Mouse (Mus musculus): ENCODE data around the gene Gm20683. TPM values are rescaled to one million over a fixed set of nuclear protein-coding genes. Genes with fewer than 3 reads are reported as not detected.

Gm20683 gene
- total and polyA plus RNA-seq, 3 experiments, result 4.9 to 6.8 TPM; not detected in 1

DNA sequence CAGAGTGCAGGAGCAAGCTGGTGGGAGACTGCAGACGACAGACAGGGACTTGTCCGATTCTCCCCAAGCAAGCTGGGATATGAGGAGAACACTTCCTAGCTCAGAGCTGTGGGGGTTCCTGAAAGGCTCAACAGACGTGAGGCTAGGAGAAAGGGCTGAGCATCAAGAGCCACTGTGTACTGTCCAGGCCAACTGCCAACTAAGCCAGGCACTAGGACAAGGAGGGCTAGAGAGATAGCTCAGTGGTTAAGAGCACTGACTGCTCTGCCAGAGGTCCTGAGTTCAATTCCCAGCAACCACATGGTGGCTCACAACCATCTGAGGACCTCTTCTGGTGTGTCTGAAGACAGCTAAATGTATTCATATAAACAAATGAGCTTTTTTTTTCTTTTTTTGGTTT is 946 bp upstream of the Gm20683 start:
- Histone ChIP-seq H3K9ac (ENCODE audit: control insufficient read depth, low read depth, low read length, poor library complexity, severe bottlenecking) (no peak overlapping the region), H3K4me1 (ENCODE audit: control insufficient read depth in 1 of 2, insufficient read depth in 2 of 2, low read length in 2 of 2) (peaks cover 3 to 15% of the 10 kb centered on the region in 2 experiments; a peak in 3 of 4 replicates), H3K36me3 (ENCODE audit: control insufficient read depth in 1 of 2, insufficient read depth in 2 of 2, low read length in 2 of 2) (peaks cover 0 to 3% of the 10 kb centered on the region in 2 experiments; a peak in 2 of 4 replicates), H3K27me3 (ENCODE audit: control insufficient read depth in 1 of 2, insufficient read depth in 2 of 2, low read length in 2 of 2) (no peaks in the 10 kb centered on the region), H3K79me2 (ENCODE audit: control insufficient read depth, insufficient read depth, low read length, poor library complexity) (peaks cover 11% of the 10 kb centered on the region), H3K4me3 (ENCODE audit: control insufficient read depth in 1 of 2, insufficient read depth in 1 of 2, low read depth in 2 of 2, low read length in 2 of 2) (no peak overlapping the region), H3K9me3 (replicated peaks; ENCODE audit: insufficient read depth, low read length) (no peaks in the 10 kb centered on the region), H3K27ac (ENCODE audit: control insufficient read depth, low read depth, low read length) (no peak overlapping the region)
- TF ChIP-seq RAD21 (IDR thresholded peaks at IDR 0.05; ENCODE audit: low read depth, low read length), result no peak
- TF ChIP-seq TBP (IDR thresholded peaks at IDR 0.05; ENCODE audit: low read depth, low read length), result peak; percentile 98
- 0 out of 2 replicates have a peak, but pooled peaks have one; percentile 21 for TF ChIP-seq TAL1 (IDR thresholded peaks at IDR 0.05; ENCODE audit: low read length)
- peak; percentile 40 for DNase-seq (ENCODE audit: low read depth, low spot score)

DNA sequence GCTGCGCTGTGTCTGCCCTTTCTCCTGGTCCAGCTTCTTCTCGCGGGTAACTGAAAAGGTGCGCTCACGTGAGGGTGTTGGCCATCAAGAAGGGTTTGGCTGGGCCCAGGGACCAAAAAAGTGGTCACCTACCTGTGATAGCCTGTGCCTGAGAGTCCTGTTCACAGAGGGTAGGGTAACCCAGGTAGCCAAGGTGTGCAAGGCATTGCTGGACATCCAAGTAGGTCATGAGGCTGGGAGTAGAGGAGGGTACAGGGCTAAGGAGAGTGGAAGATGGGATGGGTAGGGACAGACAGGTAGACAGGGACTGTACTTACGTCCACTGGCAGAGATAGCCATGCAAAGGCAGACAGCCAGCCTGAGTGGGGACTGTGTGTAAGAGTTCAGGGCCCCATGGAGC is 1.0 kb downstream of the Gm20683 start:
- H3K36me3 ChIP-seq (ENCODE audit: control insufficient read depth in 1 of 2, insufficient read depth in 2 of 2, low read length in 2 of 2), result peaks cover 0 to 3% of the 10 kb centered on the region in 2 experiments; a peak in 2 of 4 replicates
- no peak for DNase-seq (ENCODE audit: low read depth, low spot score)
- no peaks in the 10 kb centered on the region for H3K27me3 ChIP-seq (ENCODE audit: control insufficient read depth in 1 of 2, insufficient read depth in 2 of 2, low read length in 2 of 2)
- no peak overlapping the region for H3K27ac ChIP-seq (ENCODE audit: control insufficient read depth, low read depth, low read length)
- peaks cover 11% of the 10 kb centered on the region for H3K79me2 ChIP-seq (ENCODE audit: control insufficient read depth, insufficient read depth, low read length, poor library complexity)
- TF ChIP-seq KAT2A (conservative IDR thresholded peaks at IDR 0.05; ENCODE audit: low read depth, low read length), result no peak
- TF ChIP-seq ZMIZ1 (IDR thresholded peaks at IDR 0.05; ENCODE audit: low read depth, low read length), result no peak
- TF ChIP-seq GABPA (IDR thresholded peaks at IDR 0.05; ENCODE audit: low read depth, low read length), result no peak
- no peak for TF ChIP-seq ZNF384 (IDR thresholded peaks at IDR 0.05; ENCODE audit: low read depth, low read length)
- TF ChIP-seq ETS1 (IDR thresholded peaks at IDR 0.05; ENCODE audit: low read depth, low read length), result no peak
- no peak for TF ChIP-seq POLR2A (IDR thresholded peaks at IDR 0.05; ENCODE audit: control insufficient read depth in 1 of 2, insufficient read depth in 1 of 2, low read depth in 1 of 2, low read length in 2 of 2, poor library complexity in 1 of 2)
- TF ChIP-seq E2F4 (IDR thresholded peaks at IDR 0.05; ENCODE audit: borderline replicate concordance, low read depth, low read length), result no peak
- no peak for TF ChIP-seq TCF12 (IDR thresholded peaks at IDR 0.05; ENCODE audit: low read depth, low read length)
- no peak for TF ChIP-seq UBTF (IDR thresholded peaks at IDR 0.05; ENCODE audit: borderline replicate concordance, insufficient read depth, low read depth, low read length)
- TF ChIP-seq SMC3 (IDR thresholded peaks at IDR 0.05; ENCODE audit: low read depth, low read length), result no peak
- no peak for TF ChIP-seq JUND (IDR thresholded peaks at IDR 0.05; ENCODE audit: low read depth, low read length)
- TF ChIP-seq CHD1 (IDR thresholded peaks at IDR 0.05; ENCODE audit: low read depth, low read length), result no peak
- no peak for TF ChIP-seq MYB (IDR thresholded peaks at IDR 0.05; ENCODE audit: low read depth, low read length)
- TF ChIP-seq CHD2 (IDR thresholded peaks at IDR 0.05; ENCODE audit: low read length), result no peak
- TF ChIP-seq NELFE (IDR thresholded peaks at IDR 0.05; ENCODE audit: low read depth, low read length), result no peak
- no peak for TF ChIP-seq ELF1 (IDR thresholded peaks at IDR 0.05; ENCODE audit: low read depth, low read length)
- no peak overlapping the region for H3K4me3 ChIP-seq (ENCODE audit: control insufficient read depth in 1 of 2, insufficient read depth in 1 of 2, low read depth in 2 of 2, low read length in 2 of 2)
- H3K9ac ChIP-seq (ENCODE audit: control insufficient read depth, low read depth, low read length, poor library complexity, severe bottlenecking), result no peak overlapping the region
- peaks cover 3 to 15% of the 10 kb centered on the region in 2 experiments; a peak in 3 of 4 replicates for H3K4me1 ChIP-seq (ENCODE audit: control insufficient read depth in 1 of 2, insufficient read depth in 2 of 2, low read length in 2 of 2)
- H3K9me3 ChIP-seq (replicated peaks; ENCODE audit: insufficient read depth, low read length), result no peaks in the 10 kb centered on the region
